In the genomic region with DNA sequence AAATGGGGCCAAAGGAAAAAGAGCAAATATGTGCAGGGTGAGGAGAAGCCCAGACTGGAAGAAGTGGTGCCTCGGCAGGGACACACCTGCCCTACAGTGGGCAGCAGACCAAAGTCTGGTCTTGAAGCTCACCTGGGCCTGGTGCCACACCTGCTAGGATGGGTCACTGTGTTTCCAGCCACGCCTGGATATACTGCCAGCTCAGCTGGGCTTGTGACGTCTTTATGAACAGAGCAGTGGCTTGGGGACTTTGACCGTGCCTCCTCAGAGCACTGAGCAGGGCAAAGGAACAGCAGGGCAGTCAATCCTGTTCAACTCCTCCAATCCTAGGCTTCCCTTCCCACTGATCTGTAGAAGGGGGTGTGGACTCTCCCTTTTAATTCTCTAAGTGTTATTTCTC, we compare ENCODE assay signal across 28 mouse cellular contexts. TPM values are rescaled to one million over a fixed set of nuclear protein-coding genes. Genes with fewer than 3 reads are reported as not detected.
DNase-seq lines count a peak whose midpoint lies in the region; ATAC-seq lines count a peak whose summit lies in the region.
"Had no signal": no experiment of that assay in that cellular context is flagged by ENCODE, and none has a peak within 500 bp of the region (broad histone marks: within the 10 kb centered on the region; RNA-seq: fewer than 3 reads in every experiment).

No protein-coding gene starts in this region.

- no peak overlapping the region for H3K4me3 ChIP-seq in kidney, embryonic 14.5 days (ENCODE audit: low read length)
- H3K4me3 ChIP-seq in kidney, embryonic 15.5 days (replicated peaks) = no peak overlapping the region
- H3K4me3 ChIP-seq in liver, embryonic 11.5 days (ENCODE audit: low read depth, low read length) = no peak overlapping the region
- H3K4me3 ChIP-seq in heart, embryonic 11.5 days (ENCODE audit: low read depth, low read length) = no peak overlapping the region
- H3K4me3 ChIP-seq: forebrain, embryonic 10.5 days; heart, adult 2 months; hindbrain, embryonic 13.5 days; midbrain, embryonic 15.5 days; neural tube, embryonic 12.5 days had no signal

- no peak overlapping the region for H3K4me2 ChIP-seq in kidney, embryonic 14.5 days (replicated peaks; ENCODE audit: low read depth, low read length)
- H3K4me2 ChIP-seq in kidney, embryonic 15.5 days = no peak overlapping the region
- H3K4me2 ChIP-seq in liver, embryonic 11.5 days = no peak overlapping the region
- no peak overlapping the region for H3K4me2 ChIP-seq in heart, embryonic 11.5 days
- H3K4me2 ChIP-seq: hindbrain, embryonic 13.5 days; lung, embryonic 14.5 days; midbrain, embryonic 15.5 days; neural tube, embryonic 12.5 days had no signal

- H3K27ac ChIP-seq in kidney, embryonic 14.5 days (ENCODE audit: low read depth, low read length) = no peak overlapping the region
- no peak overlapping the region for H3K27ac ChIP-seq in kidney, embryonic 15.5 days
- no peak overlapping the region for H3K27ac ChIP-seq in liver, embryonic 11.5 days (ENCODE audit: low read depth, low read length)
- no peak overlapping the region for H3K27ac ChIP-seq in heart, embryonic 11.5 days (ENCODE audit: low read depth, low read length)
- H3K27ac ChIP-seq: forebrain, embryonic 10.5 days; heart, adult 2 months; hindbrain, embryonic 13.5 days; liver, embryonic 14.5 days; midbrain, embryonic 15.5 days; neural tube, embryonic 12.5 days had no signal

- no peak for ATAC-seq in kidney, embryonic 14.5 days (ENCODE audit: low FRiP score, low TSS enrichment)
- ATAC-seq in kidney, embryonic 15.5 days (replicated peaks; ENCODE audit: low FRiP score) = peak; percentile 37; the same call in 1 of the 2 replicates
- ATAC-seq in liver, embryonic 11.5 days (replicated peaks; ENCODE audit: low FRiP score) = no peak
- no peak for ATAC-seq in heart, embryonic 11.5 days (replicated peaks; ENCODE audit: insufficient number of reproducible peaks, low FRiP score, low TSS enrichment)
- ATAC-seq: forebrain, postnatal 0 days; inflammation-experienced regulatory T-cells, adult 6 months; midbrain, embryonic 15.5 days had no signal

- H3K9ac ChIP-seq in kidney, embryonic 14.5 days (ENCODE audit: low read depth, low read length) = no peak overlapping the region
- H3K9ac ChIP-seq in kidney, embryonic 15.5 days = no peak overlapping the region
- H3K9ac ChIP-seq in liver, embryonic 11.5 days (ENCODE audit: low read depth, low read length) = no peak overlapping the region
- H3K9ac ChIP-seq in heart, embryonic 11.5 days (ENCODE audit: low read depth, low read length) = no peak overlapping the region
- H3K9ac ChIP-seq: forebrain, postnatal 0 days; hindbrain, embryonic 13.5 days; liver, embryonic 14.5 days; lung, embryonic 14.5 days; midbrain, embryonic 15.5 days; neural tube, embryonic 12.5 days had no signal

- peak; percentile 87 for DNase-seq in kidney, adult 11 months
- peak; percentile 80 to 87 for DNase-seq in kidney, postnatal 36 days
- no peak for DNase-seq in layer of hippocampus, postnatal 14 days (ENCODE audit: low spot score in 2 of 2)
- DNase-seq in adrenal gland, adult 18-20 months (ENCODE audit: low spot score in 2 of 2) = no peak
- DNase-seq in liver, embryonic 11.5 days (ENCODE audit: low spot score) = no peak
- DNase-seq: cerebellum, adult 11 months; cerebellum, postnatal 14 days; forebrain, postnatal 0 days; gastrocnemius, postnatal 36 days; heart, adult 2 months; lung, embryonic 14.5 days; lung, postnatal 4 days; retina, postnatal 1 day had no signal

- H3K27me3 ChIP-seq in kidney, embryonic 14.5 days (ENCODE audit: control insufficient read depth, insufficient read depth, low read length) = peaks cover 55% of the 10 kb centered on the region
- H3K27me3 ChIP-seq in kidney, embryonic 15.5 days = peaks cover 80% of the 10 kb centered on the region
- H3K27me3 ChIP-seq in liver, embryonic 11.5 days (replicated peaks; ENCODE audit: control insufficient read depth, insufficient read depth, low read length) = peaks cover 57% of the 10 kb centered on the region
- H3K27me3 ChIP-seq in heart, embryonic 11.5 days (ENCODE audit: control insufficient read depth, insufficient read depth, low read length) = peaks cover 67% of the 10 kb centered on the region

- 42% methylated on average over 4 of the region's 4 CpGs for WGBS in kidney, embryonic 14.5 days
- 37% methylated on average over 4 of the region's 4 CpGs for WGBS in kidney, embryonic 15.5 days
- WGBS in liver, embryonic 11.5 days = 50% methylated on average over 4 of the region's 4 CpGs
- 35% methylated on average over 4 of the region's 4 CpGs for WGBS in heart, embryonic 11.5 days (ENCODE audit: insufficient replicate concordance)

- no peaks in the 10 kb centered on the region for H3K9me3 ChIP-seq in kidney, embryonic 14.5 days (ENCODE audit: control insufficient read depth, low read length)
- H3K9me3 ChIP-seq in kidney, embryonic 15.5 days (replicated peaks) = no peaks in the 10 kb centered on the region
- no peaks in the 10 kb centered on the region for H3K9me3 ChIP-seq in liver, embryonic 11.5 days (ENCODE audit: control insufficient read depth, low read length)
- no peaks in the 10 kb centered on the region for H3K9me3 ChIP-seq in heart, embryonic 11.5 days (replicated peaks; ENCODE audit: control insufficient read depth, low read length)
- H3K9me3 ChIP-seq: hindbrain, embryonic 13.5 days; midbrain, embryonic 15.5 days; neural tube, embryonic 12.5 days had no signal

- no peaks in the 10 kb centered on the region for H3K36me3 ChIP-seq in kidney, embryonic 14.5 days (ENCODE audit: control insufficient read depth, insufficient read depth, low read length)
- no peaks in the 10 kb centered on the region for H3K36me3 ChIP-seq in kidney, embryonic 15.5 days
- H3K36me3 ChIP-seq in liver, embryonic 11.5 days (ENCODE audit: control insufficient read depth, insufficient read depth, low read length) = no peaks in the 10 kb centered on the region
- no peaks in the 10 kb centered on the region for H3K36me3 ChIP-seq in heart, embryonic 11.5 days (ENCODE audit: control insufficient read depth, insufficient read depth, low read length)
- H3K36me3 ChIP-seq: forebrain, embryonic 10.5 days; hindbrain, embryonic 13.5 days; midbrain, embryonic 15.5 days; neural tube, embryonic 12.5 days had no signal

- peaks cover 10% of the 10 kb centered on the region; the same call in 1 of the 2 replicates for H3K4me1 ChIP-seq in kidney, embryonic 14.5 days (ENCODE audit: control insufficient read depth, insufficient read depth, low read length)
- H3K4me1 ChIP-seq in kidney, embryonic 15.5 days = peaks cover 32% of the 10 kb centered on the region
- peaks cover 11% of the 10 kb centered on the region for H3K4me1 ChIP-seq in liver, embryonic 11.5 days (replicated peaks; ENCODE audit: control insufficient read depth, insufficient read depth, low read length)
- H3K4me1 ChIP-seq in heart, embryonic 11.5 days (ENCODE audit: control insufficient read depth, insufficient read depth, low read length) = peaks cover 11% of the 10 kb centered on the region

RNA-seq across cellular contexts. Expression of a gene that starts 2.1 kb away (rescaled TPM):
- polyA plus RNA-seq in kidney, embryonic 14.5 days (2014; fragmentation: Nextera tagmentation; extraction: Ambion mirVana) = not detected in 2 replicates
- polyA plus RNA-seq in kidney, embryonic 15.5 days (2015; fragmentation: Nextera tagmentation; extraction: Ambion mirVana) = 0.08 and 0.17 TPM in 2 replicates
- total RNA-seq in layer of hippocampus, postnatal 14 days (2021) = not detected
- not detected for total RNA-seq in adrenal gland, adult 18-20 months (2021)
- polyA plus RNA-seq in liver, embryonic 11.5 days (2014; fragmentation: Nextera tagmentation; extraction: Ambion mirVana) = not detected in 2 replicates
- polyA plus RNA-seq in heart, embryonic 11.5 days (2014; fragmentation: Nextera tagmentation; extraction: Ambion mirVana) = 0.07 TPM in 1 of 2 replicates, not detected in the other
- total RNA-seq: adrenal gland, postnatal 4 days; forebrain, postnatal 0 days; gastrocnemius, adult 18-20 months; gastrocnemius, postnatal 36 days; heart, adult 2 months; heart, postnatal 25 days; layer of hippocampus, adult 8-10 months; left cerebral cortex, postnatal 25 days had no signal
- polyA plus RNA-seq: forebrain, embryonic 10.5 days; forebrain, postnatal 0 days; heart, adult 2 months; heart, embryonic 14.5 days; inflammation-experienced regulatory T-cells, adult 6 months; lung, embryonic 14.5 days; midbrain, embryonic 15.5 days had no signal

RNA-seq across cellular contexts. Expression of a gene that starts 8.6 kb away (rescaled TPM):
- polyA plus RNA-seq in kidney, embryonic 14.5 days (2014; fragmentation: Nextera tagmentation; extraction: Ambion mirVana) = 36.1 and 36.3 TPM in 2 replicates
- polyA plus RNA-seq in kidney, embryonic 15.5 days (2015; fragmentation: Nextera tagmentation; extraction: Ambion mirVana) = 25.5 and 28.1 TPM in 2 replicates
- total RNA-seq in layer of hippocampus, postnatal 14 days (2021) = under 1 TPM; 0.57 to 0.94 TPM
- 1 to 10 TPM; 1.9 to 3.3 TPM for total RNA-seq in adrenal gland, adult 18-20 months (2021)
- 4.1 and 5.3 TPM in 2 replicates for polyA plus RNA-seq in liver, embryonic 11.5 days (2014; fragmentation: Nextera tagmentation; extraction: Ambion mirVana)
- 0.90 and 1.3 TPM in 2 replicates for polyA plus RNA-seq in heart, embryonic 11.5 days (2014; fragmentation: Nextera tagmentation; extraction: Ambion mirVana)

RNA-seq across cellular contexts. Expression of a gene that starts 17.2 kb away (rescaled TPM):
- 46.6 and 64.4 TPM in 2 replicates for polyA plus RNA-seq in kidney, embryonic 14.5 days (2014; fragmentation: Nextera tagmentation; extraction: Ambion mirVana)
- polyA plus RNA-seq in kidney, embryonic 15.5 days (2015; fragmentation: Nextera tagmentation; extraction: Ambion mirVana) = 65.6 and 71.7 TPM in 2 replicates
- 100 to 1,000 TPM; 352 to 388 TPM for total RNA-seq in layer of hippocampus, postnatal 14 days (2021)
- total RNA-seq in adrenal gland, adult 18-20 months (2021) = 10 to 100 TPM; 45.7 to 54.0 TPM
- polyA plus RNA-seq in liver, embryonic 11.5 days (2014; fragmentation: Nextera tagmentation; extraction: Ambion mirVana) = 50.0 and 51.1 TPM in 2 replicates
- polyA plus RNA-seq in heart, embryonic 11.5 days (2014; fragmentation: Nextera tagmentation; extraction: Ambion mirVana) = 53.1 and 53.6 TPM in 2 replicates

RNA-seq across cellular contexts. Expression of a gene that starts 45.0 kb away (rescaled TPM):
- polyA plus RNA-seq in kidney, embryonic 14.5 days (2014; fragmentation: Nextera tagmentation; extraction: Ambion mirVana) = 0.57 and 1.9 TPM in 2 replicates
- polyA plus RNA-seq in kidney, embryonic 15.5 days (2015; fragmentation: Nextera tagmentation; extraction: Ambion mirVana) = 1.5 and 2.4 TPM in 2 replicates
- 10 to 100 TPM; 17.7 to 25.6 TPM for total RNA-seq in layer of hippocampus, postnatal 14 days (2021)
- total RNA-seq in adrenal gland, adult 18-20 months (2021) = 1 to 10 TPM; 1.3 to 2.8 TPM
- 0.90 and 1.3 TPM in 2 replicates for polyA plus RNA-seq in liver, embryonic 11.5 days (2014; fragmentation: Nextera tagmentation; extraction: Ambion mirVana)
- 0.27 and 0.58 TPM in 2 replicates for polyA plus RNA-seq in heart, embryonic 11.5 days (2014; fragmentation: Nextera tagmentation; extraction: Ambion mirVana)

Comparison
In these comparisons a context has a peak if more than half of its experiments do, and no peak if none do; other contexts are left out.
1. DNase-seq: peak in kidney, adult 11 months (single experiment) and kidney, postnatal 36 days (2 of 2); none in layer of hippocampus, postnatal 14 days (0 of 2), adrenal gland, adult 18-20 months (0 of 2) and liver, embryonic 11.5 days (single experiment).